Mouse (Mus musculus): ENCODE data around the gene Mrps5. TPM values are rescaled to one million over a fixed set of nuclear protein-coding genes. Genes with fewer than 3 reads are reported as not detected.
"Not testable (repeated sequence)": the region's sequence is repeated elsewhere in the genome, so short reads cannot be mapped to it uniquely, and the experiment has no call there.

Mrps5 gene
- polyA plus RNA-seq, 1 experiment from 2014 or later, result 148 TPM

- Histone ChIP-seq H3K9ac (replicated peaks; ENCODE audit: low read length) (no peak overlapping the region), H3K27me3 (ENCODE audit: control insufficient read depth, insufficient read depth, low read length) (no peaks in the 10 kb centered on the region), H3K27ac (replicated peaks; ENCODE audit: low read depth, low read length) (no peak overlapping the region), H3K4me2 (ENCODE audit: low read length) (no peak overlapping the region), H3K4me1 (ENCODE audit: control insufficient read depth, insufficient read depth, low read length) (no peaks in the 10 kb centered on the region), H3K9me3 (ENCODE audit: control insufficient read depth, low read length) (no peaks in the 10 kb centered on the region), H3K36me3 (ENCODE audit: control insufficient read depth, insufficient read depth, low read length) (no peaks in the 10 kb centered on the region), H3K4me3 (replicated peaks; ENCODE audit: low read depth, low read length) (no peak overlapping the region)
- ATAC-seq (ENCODE audit: low FRiP score, low TSS enrichment), result no peak
- WGBS, result 62% methylated on average over 5 of the region's 5 CpGs
- peak; percentile 51 for DNase-seq
Observed at GRCm38 (mm10) chr2:127551078-127551477, 35.9 kb upstream of the Mrps5 start.

GRCm38 (mm10) chr2:127559070-127559966, 27.7 kb upstream of the Mrps5 start:
- no peaks in the 10 kb centered on the region for H3K36me3 ChIP-seq (ENCODE audit: control insufficient read depth, insufficient read depth, low read length)
- peak overlapping the region; percentile 53 for H3K4me2 ChIP-seq (ENCODE audit: low read length)
- no peak overlapping the region for H3K27ac ChIP-seq (replicated peaks; ENCODE audit: low read depth, low read length)
- no peaks in the 10 kb centered on the region for H3K27me3 ChIP-seq (ENCODE audit: control insufficient read depth, insufficient read depth, low read length)
- peak overlapping the region; percentile 26 for H3K4me3 ChIP-seq (replicated peaks; ENCODE audit: low read depth, low read length)
- DNase-seq (peak; percentile 96), ATAC-seq (ENCODE audit: low FRiP score, low TSS enrichment) (peak; percentile 99)
- 9% methylated on average over 18 of the region's 18 CpGs for WGBS
- H3K9ac ChIP-seq (replicated peaks; ENCODE audit: low read length), result peak overlapping the region; percentile 21; the same call in 1 of the 2 replicates
- no peaks in the 10 kb centered on the region for H3K9me3 ChIP-seq (ENCODE audit: control insufficient read depth, low read length)
- H3K4me1 ChIP-seq (ENCODE audit: control insufficient read depth, insufficient read depth, low read length), result 0 out of 2 replicates have a peak, but pooled peaks cover 4% of the 10 kb centered on the region

GRCm38 (mm10) chr2:127573322-127573721, 13.7 kb upstream of the Mrps5 start:
- ATAC-seq (ENCODE audit: low FRiP score, low TSS enrichment) (no peak), DNase-seq (no peak)
- H3K4me2 ChIP-seq (ENCODE audit: low read length), result no peak overlapping the region
- no peaks in the 10 kb centered on the region for H3K4me1 ChIP-seq (ENCODE audit: control insufficient read depth, insufficient read depth, low read length)
- WGBS, result 79% methylated on average over 1 of the region's 1 CpGs
- no peak overlapping the region for H3K27ac ChIP-seq (replicated peaks; ENCODE audit: low read depth, low read length)
- H3K9ac ChIP-seq (replicated peaks; ENCODE audit: low read length), result no peak overlapping the region
- H3K9me3 ChIP-seq (ENCODE audit: control insufficient read depth, low read length), result peaks cover 4% of the 10 kb centered on the region; the same call in 1 of the 2 replicates
- H3K4me3 ChIP-seq (replicated peaks; ENCODE audit: low read depth, low read length), result no peak overlapping the region
- no peaks in the 10 kb centered on the region for H3K27me3 ChIP-seq (ENCODE audit: control insufficient read depth, insufficient read depth, low read length)
- H3K36me3 ChIP-seq (ENCODE audit: control insufficient read depth, insufficient read depth, low read length), result peaks cover 23% of the 10 kb centered on the region

GRCm38 (mm10) chr2:127584436-127584858, 2.6 kb upstream of the Mrps5 start:
- Histone ChIP-seq H3K4me2 (ENCODE audit: low read length) (peak overlapping the region; percentile 64), H3K27ac (replicated peaks; ENCODE audit: low read depth, low read length) (peak overlapping the region; percentile 49; the same call in 1 of the 2 replicates), H3K27me3 (ENCODE audit: control insufficient read depth, insufficient read depth, low read length) (no peaks in the 10 kb centered on the region), H3K9me3 (ENCODE audit: control insufficient read depth, low read length) (no peaks in the 10 kb centered on the region), H3K4me3 (replicated peaks; ENCODE audit: low read depth, low read length) (peak overlapping the region; percentile 67), H3K36me3 (ENCODE audit: control insufficient read depth, insufficient read depth, low read length) (peaks cover 4% of the 10 kb centered on the region; the same call in 1 of the 2 replicates), H3K9ac (replicated peaks; ENCODE audit: low read length) (peak overlapping the region; percentile 62), H3K4me1 (ENCODE audit: control insufficient read depth, insufficient read depth, low read length) (peaks cover 21% of the 10 kb centered on the region)
- DNase-seq, result peak; percentile 98
- under 1% methylated on average over 24 of the region's 24 CpGs for WGBS
- peak; percentile 87 for ATAC-seq (ENCODE audit: low FRiP score, low TSS enrichment)

- H3K27me3 ChIP-seq (ENCODE audit: control insufficient read depth, insufficient read depth, low read length), result no peaks in the 10 kb centered on the region
- H3K36me3 ChIP-seq (ENCODE audit: control insufficient read depth, insufficient read depth, low read length), result peaks cover 13% of the 10 kb centered on the region
- no peaks in the 10 kb centered on the region for H3K9me3 ChIP-seq (ENCODE audit: control insufficient read depth, low read length)
- peak overlapping the region; percentile 86 for H3K9ac ChIP-seq (replicated peaks; ENCODE audit: low read length)
- H3K27ac ChIP-seq (replicated peaks; ENCODE audit: low read depth, low read length), result peak overlapping the region; percentile 95
- H3K4me3 ChIP-seq (replicated peaks; ENCODE audit: low read depth, low read length), result peak overlapping the region; percentile 95
- DNase-seq, result no peak
- no peak for ATAC-seq (ENCODE audit: low FRiP score, low TSS enrichment)
- peak overlapping the region; percentile 82 for H3K4me2 ChIP-seq (ENCODE audit: low read length)
- under 1% methylated on average over 22 of the region's 22 CpGs for WGBS
- peaks cover 21% of the 10 kb centered on the region for H3K4me1 ChIP-seq (ENCODE audit: control insufficient read depth, insufficient read depth, low read length)
Observed at GRCm38 (mm10) chr2:127587514-127587844, 457 bp downstream of the Mrps5 start.

GRCm38 (mm10) chr2:127588897-127589296, 1.9 kb downstream of the Mrps5 start:
- no peak overlapping the region for H3K4me3 ChIP-seq (replicated peaks; ENCODE audit: low read depth, low read length)
- ATAC-seq (ENCODE audit: low FRiP score, low TSS enrichment) (no peak), DNase-seq (no peak)
- H3K27ac ChIP-seq (replicated peaks; ENCODE audit: low read depth, low read length), result no peak overlapping the region
- WGBS, result 93% methylated on average over 9 of the region's 9 CpGs
- no peak overlapping the region for H3K9ac ChIP-seq (replicated peaks; ENCODE audit: low read length)
- no peaks in the 10 kb centered on the region for H3K9me3 ChIP-seq (ENCODE audit: control insufficient read depth, low read length)
- peaks cover 25% of the 10 kb centered on the region for H3K36me3 ChIP-seq (ENCODE audit: control insufficient read depth, insufficient read depth, low read length)
- no peaks in the 10 kb centered on the region for H3K27me3 ChIP-seq (ENCODE audit: control insufficient read depth, insufficient read depth, low read length)
- peaks cover 18% of the 10 kb centered on the region for H3K4me1 ChIP-seq (ENCODE audit: control insufficient read depth, insufficient read depth, low read length)
- H3K4me2 ChIP-seq (ENCODE audit: low read length), result no peak overlapping the region

- peaks cover 38% of the 10 kb centered on the region for H3K36me3 ChIP-seq (ENCODE audit: control insufficient read depth, insufficient read depth, low read length)
- WGBS, result 80% methylated on average over 15 of the region's 15 CpGs
Observed at GRCm38 (mm10) chr2:127590204-127590603, 3.2 kb downstream of the Mrps5 start.

GRCm38 (mm10) chr2:127590840-127591239, 3.8 kb downstream of the Mrps5 start:
- no peaks in the 10 kb centered on the region for H3K9me3 ChIP-seq (ENCODE audit: control insufficient read depth, low read length)
- no peak for ATAC-seq (ENCODE audit: low FRiP score, low TSS enrichment)

More at GRCm38 (mm10) chr2:127590204-127590603, 3.2 kb downstream of the Mrps5 start:
- no peaks in the 10 kb centered on the region for H3K9me3 ChIP-seq (ENCODE audit: control insufficient read depth, low read length)
- peaks cover 13% of the 10 kb centered on the region for H3K4me1 ChIP-seq (ENCODE audit: control insufficient read depth, insufficient read depth, low read length)
- no peak for ATAC-seq (ENCODE audit: low FRiP score, low TSS enrichment)
- no peak overlapping the region for H3K9ac ChIP-seq (replicated peaks; ENCODE audit: low read length)
- H3K27ac ChIP-seq (replicated peaks; ENCODE audit: low read depth, low read length), result no peak overlapping the region
- no peak overlapping the region for H3K4me3 ChIP-seq (replicated peaks; ENCODE audit: low read depth, low read length)
- no peaks in the 10 kb centered on the region for H3K27me3 ChIP-seq (ENCODE audit: control insufficient read depth, insufficient read depth, low read length)
- DNase-seq, result no peak
- no peak overlapping the region for H3K4me2 ChIP-seq (ENCODE audit: low read length)

GRCm38 (mm10) chr2:127603383-127603782, 16.4 kb downstream of the Mrps5 start:
- H3K27ac ChIP-seq (replicated peaks; ENCODE audit: low read depth, low read length); H3K4me1 ChIP-seq (ENCODE audit: control insufficient read depth, insufficient read depth, low read length); H3K27me3 ChIP-seq (ENCODE audit: control insufficient read depth, insufficient read depth, low read length); H3K4me3 ChIP-seq (replicated peaks; ENCODE audit: low read depth, low read length); DNase-seq; H3K9ac ChIP-seq (replicated peaks; ENCODE audit: low read length); H3K4me2 ChIP-seq (ENCODE audit: low read length); H3K9me3 ChIP-seq (ENCODE audit: control insufficient read depth, low read length); ATAC-seq (ENCODE audit: low FRiP score, low TSS enrichment): not testable (repeated sequence)
- 96% methylated on average over 5 of the region's 8 CpGs for WGBS
- peaks cover 76% of the 10 kb centered on the region for H3K36me3 ChIP-seq (ENCODE audit: control insufficient read depth, insufficient read depth, low read length)

More at GRCm38 (mm10) chr2:127590840-127591239, 3.8 kb downstream of the Mrps5 start:
- Histone ChIP-seq H3K36me3 (ENCODE audit: control insufficient read depth, insufficient read depth, low read length) (peaks cover 44% of the 10 kb centered on the region), H3K4me1 (ENCODE audit: control insufficient read depth, insufficient read depth, low read length) (peaks cover 13% of the 10 kb centered on the region), H3K27ac (replicated peaks; ENCODE audit: low read depth, low read length) (no peak overlapping the region), H3K27me3 (ENCODE audit: control insufficient read depth, insufficient read depth, low read length) (no peaks in the 10 kb centered on the region), H3K4me2 (ENCODE audit: low read length) (no peak overlapping the region), H3K4me3 (replicated peaks; ENCODE audit: low read depth, low read length) (no peak overlapping the region), H3K9ac (replicated peaks; ENCODE audit: low read length) (no peak overlapping the region)
- DNase-seq, result no peak
- 86% methylated on average over 4 of the region's 4 CpGs for WGBS
